Mouse (Mus musculus): ENCODE data around the gene Mbd3l1. TPM values are rescaled to one million over a fixed set of nuclear protein-coding genes. Genes with fewer than 3 reads are reported as not detected.

The Mbd3l1 gene
- not detected in 2 replicates for polyA plus RNA-seq (2012; ENCODE audit: low replicate concordance)

GRCm38 (mm10) chr9:18478168-18478567 is at the start of gene Mbd3l1, which contains the start of gene Zfp558:
TSS of gene Mbd3l1 (plus strand) at chr9:18478359.
TSS of gene Zfp558 (minus strand) at chr9:18478268.

DNA sequence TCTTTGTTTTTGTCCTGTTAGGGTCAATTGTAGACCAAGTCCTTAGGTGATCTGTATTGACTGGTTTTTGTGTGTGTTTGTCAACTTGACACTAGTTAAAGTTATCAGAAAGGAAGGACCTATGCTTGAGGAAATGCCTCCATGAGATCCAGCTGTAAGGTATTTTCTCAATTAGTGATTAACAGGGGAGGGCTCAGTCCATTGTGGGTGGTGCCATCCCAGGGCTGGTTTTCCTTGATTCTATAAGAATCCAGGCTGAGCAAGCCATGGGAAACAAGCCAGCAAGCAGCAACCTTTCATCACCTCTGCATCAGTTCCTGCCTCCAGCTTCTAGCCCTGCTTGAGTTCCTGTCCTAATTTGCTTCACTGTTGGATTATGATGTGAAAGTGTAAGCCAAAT is 47.8 kb upstream of the Mbd3l1 start, which contains the start of gene Mbd3l2:
Gene Mbd3l2 (plus strand): TSS at position 301 of the 400 bp plus-strand sequence.

Other genes starting within 250 kb of the Mbd3l1 start
- gene Chordc1, start 186.2 kb upstream of the Mbd3l1 start, polyA plus RNA-seq (2012; ENCODE audit: low replicate concordance), result 0.53 and 3.3 TPM in 2 replicates
- not detected in 2 replicates for gene Naalad2, start 75.4 kb upstream of the Mbd3l1 start, polyA plus RNA-seq (2012; ENCODE audit: low replicate concordance)
- not detected in 2 replicates for gene Ubtfl1, start 73.9 kb upstream of the Mbd3l1 start, polyA plus RNA-seq (2012; ENCODE audit: low replicate concordance)
- not detected in 2 replicates for gene Mbd3l2, start 47.7 kb upstream of the Mbd3l1 start, polyA plus RNA-seq (2012; ENCODE audit: low replicate concordance)
- 0.37 and 0.57 TPM in 2 replicates for gene Zfp558, start 91 bp upstream of the Mbd3l1 start, polyA plus RNA-seq (2012; ENCODE audit: low replicate concordance)
- under 0.01 TPM in 1 of 2 replicates, not detected in the other for gene Muc16, start 196.2 kb downstream of the Mbd3l1 start, polyA plus RNA-seq (2012; ENCODE audit: low replicate concordance)